Mouse (Mus musculus) midbrain, postnatal 0 days (tissue): Measurements from ENCODE around the gene Camkk1. TPM values are rescaled to one million over a fixed set of nuclear protein-coding genes. Genes with fewer than 3 reads are reported as not detected.

Experiments used
- ATAC-seq: fragments of 200-750 bp; cut with Nextera tagmentation; 2 replicates; pipeline ENCODE4 v1.8.0; 2017; ENCODE audit warnings: moderate number of reproducible peaks, mild to moderate bottlenecking, moderate TSS enrichment, moderate library complexity; ENCODE audit not compliant: low FRiP score
- DNase-seq: peaks from one replicate; pipeline ENCODE4 v3.0.0-alpha.2; 2015; ENCODE audit warnings: low spot score
- H3K27ac ChIP-seq: fragments of 300-500 bp; sonication (generic); 2 replicates; pipeline ENCODE4 v1.5.1; 2014; ENCODE audit warnings: low read depth, mild to moderate bottlenecking, low read length, mixed read lengths
- H3K27me3 ChIP-seq: fragments of 300-500 bp; sonication (generic); 2 replicates; pipeline ENCODE4 v1.6.1; 2014; ENCODE audit warnings: low read length, control low read depth, mixed read lengths; ENCODE audit not compliant: insufficient read depth
- H3K36me3 ChIP-seq: fragments of 300-500 bp; sonication (generic); 2 replicates; pipeline ENCODE4 v1.6.1; 2014; ENCODE audit warnings: low read length, control low read depth, mixed read lengths; ENCODE audit not compliant: insufficient read depth
- H3K4me1 ChIP-seq: fragments of 300-500 bp; sonication (generic); 2 replicates; pipeline ENCODE4 v1.6.1; 2014; ENCODE audit warnings: mild to moderate bottlenecking, control low read depth, antibody characterized with exemption, low read length, mixed read lengths; ENCODE audit not compliant: insufficient read depth
- H3K4me2 ChIP-seq: fragments of 300-500 bp; sonication (generic); 2 replicates; pipeline ENCODE4 v1.6.1; 2014; ENCODE audit warnings: low read depth, mild to moderate bottlenecking, low read length, mixed read lengths; ENCODE audit not compliant: poor library complexity, severe bottlenecking
- H3K4me3 ChIP-seq: fragments of 300-500 bp; sonication (generic); 2 replicates; pipeline ENCODE4 v1.5.1; 2014; ENCODE audit warnings: low read depth, mild to moderate bottlenecking, low read length, moderate library complexity
- H3K9ac ChIP-seq: fragments of 300-500 bp; sonication (generic); replicated peaks from 2 replicates; pipeline ENCODE4 v1.6.1; 2014; ENCODE audit warnings: mild to moderate bottlenecking, low read length, moderate library complexity, mixed read lengths; ENCODE audit not compliant: poor library complexity, severe bottlenecking
- H3K9me3 ChIP-seq: fragments of 300-500 bp; sonication (generic); 2 replicates; pipeline ENCODE4 v1.6.1; 2016; ENCODE audit warnings: low read length, control low read depth
- CTCF ChIP-seq: IDR thresholded peaks from 2 replicates; pipeline ENCODE4 v1.5.1; 2016; ENCODE audit warnings: antibody characterized with exemption, mild to moderate bottlenecking
- WGBS: fragments of 180-500 bp; shearing (Covaris S2); extraction: QIAGEN DNeasy Blood & Tissue Kit; methylation state at CpG from one replicate; pipeline ENCODE4 v1.1.7; 2014; 5-methylcytosine and 5-hydroxymethylcytosine counted together
- polyA plus RNA-seq: library from polyadenylated mRNA; unstranded; fragments of >200 nt; fragmentation: Nextera tagmentation; extraction: Ambion mirVana; gene quantifications from 2 replicates; pipeline ENCODE4 v1.2.1, GENCODE M21; 2015
- total RNA-seq: library from RNA; depleted of rRNA; stranded (reverse); fragments of >200 nt; gene quantifications from 2 replicates; pipeline ENCODE4 v1.2.3, GENCODE M21; 2014

The Camkk1 gene
- total and polyA plus RNA-seq, 2 experiments from 2014 or later: 26.7 to 27.7 TPM

DNA sequence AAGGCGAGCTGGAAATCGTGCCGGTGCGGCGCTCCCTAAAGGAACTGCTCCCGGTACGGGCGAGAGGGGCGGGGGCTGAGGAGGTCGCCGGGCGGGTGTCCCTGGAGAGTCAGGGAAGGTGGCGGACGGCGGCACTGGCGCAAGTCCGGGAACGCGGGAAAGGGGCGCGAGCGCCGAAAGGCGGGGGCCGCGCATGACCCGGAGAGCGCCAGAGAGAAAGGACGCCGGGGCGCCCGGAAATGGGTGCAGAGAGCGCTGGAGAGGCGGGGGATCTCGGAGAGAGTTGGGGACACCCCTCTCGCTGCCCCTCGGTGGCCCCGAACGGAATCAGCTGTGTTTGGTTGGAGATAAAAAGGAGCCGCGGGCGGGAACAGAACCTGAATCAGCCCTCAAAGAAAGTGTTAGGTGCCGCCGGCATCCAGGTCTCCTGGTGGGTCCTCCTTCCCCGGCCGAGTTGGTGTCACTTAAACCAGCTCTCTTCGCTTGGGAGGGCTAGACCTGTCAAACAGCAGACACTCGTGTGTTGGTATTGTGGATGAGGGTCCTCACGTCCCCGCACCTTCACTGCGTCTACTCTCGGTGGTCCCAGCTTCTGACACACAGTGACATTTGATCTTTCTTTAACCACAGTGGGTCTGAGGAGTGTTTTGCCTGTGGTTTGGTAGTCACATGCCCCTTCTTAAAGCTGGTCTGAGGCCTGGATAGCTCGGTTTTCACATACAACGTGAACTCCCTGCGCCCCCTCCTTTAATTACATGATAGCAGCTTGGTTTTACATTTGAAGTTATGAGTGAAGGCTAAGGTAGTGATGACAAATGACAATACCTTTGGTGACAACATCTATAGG, 29.4 kb downstream of the Camkk1 start:
- no peak for TF ChIP-seq CTCF
- peak; percentile 65 for ATAC-seq
- peak overlapping the region; percentile 97 for H3K4me3 ChIP-seq
- peak overlapping the region; percentile 86 for H3K27ac ChIP-seq
- no peaks in the 10 kb centered on the region for H3K27me3 ChIP-seq
- H3K36me3 ChIP-seq: peaks cover 6% of the 10 kb centered on the region
- peak overlapping the region; percentile 74 for H3K4me2 ChIP-seq
- WGBS: 1% methylated on average over 52 of the region's 55 CpGs
- peak overlapping the region; percentile 96 for H3K9ac ChIP-seq
- H3K9me3 ChIP-seq: no peaks in the 10 kb centered on the region
- peak; percentile 25 for DNase-seq
- H3K4me1 ChIP-seq: no peaks in the 10 kb centered on the region; the same call in 1 of the 2 replicates

DNA sequence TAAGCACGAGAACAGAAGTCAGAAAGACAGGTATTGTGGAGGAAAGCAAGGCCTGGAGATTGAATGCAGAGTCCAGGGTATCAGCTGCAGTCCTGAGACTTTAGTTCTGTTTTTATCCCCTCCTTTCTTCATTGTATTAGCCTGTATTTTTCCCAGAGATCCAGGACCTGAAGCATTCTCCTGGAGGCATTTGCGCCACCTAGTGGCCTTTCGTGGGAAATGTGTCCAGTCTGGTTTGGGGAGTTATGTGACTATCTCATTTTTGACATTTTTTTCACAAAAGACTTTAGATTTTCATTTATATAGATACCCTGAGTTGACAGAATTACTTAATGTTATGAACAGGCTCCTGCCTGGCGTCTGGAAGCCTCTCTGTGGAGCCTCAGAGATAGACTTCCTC, 30.5 kb downstream of the Camkk1 start:
- ATAC-seq: no peak

DNA sequence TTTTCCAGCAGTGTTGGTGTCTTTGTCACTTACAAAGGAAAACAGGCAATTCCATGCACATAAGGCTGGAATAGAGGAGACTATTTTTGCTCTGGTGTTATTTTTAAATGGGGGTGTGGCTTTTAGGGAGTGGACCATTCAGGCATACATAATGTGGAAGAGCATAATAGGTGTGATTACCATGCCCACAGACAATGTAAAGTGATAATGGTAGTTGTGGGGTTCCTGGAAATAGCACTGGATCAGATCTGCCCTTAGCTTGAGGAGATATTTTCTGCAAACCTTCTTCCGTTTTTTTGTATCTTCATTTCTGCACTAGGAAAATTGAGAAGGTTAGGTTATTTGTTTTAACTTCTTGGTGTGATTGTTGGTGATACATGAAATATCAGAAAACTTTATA, 34.0 kb downstream of the Camkk1 start:
- no peak for ATAC-seq
- WGBS: 97% methylated on average over 1 of the region's 1 CpGs
- peaks cover 37% of the 10 kb centered on the region for H3K36me3 ChIP-seq

More for the DNA sequence above, 30.5 kb downstream of the Camkk1 start:
- Histone ChIP-seq H3K27ac (no peak overlapping the region), H3K4me2 (peak overlapping the region; percentile 74), H3K9ac (no peak overlapping the region), H3K36me3 (peaks cover 16% of the 10 kb centered on the region), H3K27me3 (no peaks in the 10 kb centered on the region), H3K4me3 (peak overlapping the region; percentile 97; the same call in 1 of the 2 replicates), H3K9me3 (no peaks in the 10 kb centered on the region), H3K4me1 (no peaks in the 10 kb centered on the region; the same call in 1 of the 2 replicates)
- peak; percentile 88 for DNase-seq
- peak; percentile 94 for TF ChIP-seq CTCF
- WGBS: 4% methylated on average over 4 of the region's 4 CpGs

DNA sequence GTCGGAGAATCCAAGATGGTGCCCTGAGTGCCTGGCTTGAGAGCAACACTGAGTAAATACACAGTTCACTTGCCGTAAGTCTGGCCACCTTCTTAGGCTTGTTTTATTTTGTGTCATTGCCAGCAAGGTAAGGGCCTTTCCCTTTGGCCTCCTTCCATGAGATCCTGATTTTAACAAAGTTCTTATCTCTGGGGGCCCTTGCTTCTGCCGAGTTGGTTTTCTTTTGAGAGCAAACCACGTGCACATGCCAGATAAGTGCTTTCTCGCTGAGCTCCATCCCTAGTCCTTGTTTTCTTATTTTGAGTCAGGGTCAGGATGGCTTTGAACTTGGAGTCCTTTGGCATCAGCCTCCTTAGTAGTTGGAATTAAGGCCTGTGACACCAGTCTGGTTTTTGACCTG, 38.9 kb downstream of the Camkk1 start:
- H3K36me3 ChIP-seq: peaks cover 31% of the 10 kb centered on the region
- no peak for TF ChIP-seq CTCF
- no peaks in the 10 kb centered on the region for H3K27me3 ChIP-seq

More for the DNA sequence above, 34.0 kb downstream of the Camkk1 start:
- H3K4me3 ChIP-seq: no peak overlapping the region
- no peak overlapping the region for H3K9ac ChIP-seq
- H3K9me3 ChIP-seq: no peaks in the 10 kb centered on the region
- no peak overlapping the region for H3K27ac ChIP-seq
- no peak for DNase-seq
- H3K4me2 ChIP-seq: no peak overlapping the region
- no peak for TF ChIP-seq CTCF
- no peaks in the 10 kb centered on the region; the same call in 1 of the 2 replicates for H3K4me1 ChIP-seq
- no peaks in the 10 kb centered on the region for H3K27me3 ChIP-seq

DNA sequence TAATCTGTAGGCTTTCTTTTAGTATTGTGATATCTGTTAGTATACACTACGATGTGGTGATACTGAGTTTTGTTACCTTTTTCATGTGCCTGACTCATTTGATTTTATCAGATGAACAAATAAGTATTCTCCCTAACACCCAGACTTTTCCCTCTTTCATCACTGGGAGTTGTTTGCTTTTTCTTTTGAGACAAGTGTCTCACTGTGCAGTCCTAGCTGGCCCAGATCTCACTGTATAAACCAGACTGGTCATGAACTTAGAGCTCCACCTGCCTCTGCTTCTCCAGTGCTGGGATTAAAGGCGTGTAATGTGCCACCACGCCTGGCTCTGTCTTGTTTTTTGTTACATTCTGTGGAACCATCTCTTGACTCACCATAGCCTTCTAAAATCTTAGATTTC, 40.8 kb downstream of the Camkk1 start:
- Histone ChIP-seq H3K27me3 (no peaks in the 10 kb centered on the region), H3K9ac (no peak overlapping the region), H3K9me3 (no peaks in the 10 kb centered on the region), H3K27ac (no peak overlapping the region), H3K36me3 (peaks cover 20% of the 10 kb centered on the region), H3K4me3 (no peak overlapping the region), H3K4me2 (no peak overlapping the region), H3K4me1 (no peaks in the 10 kb centered on the region)
- ATAC-seq (no peak), DNase-seq (no peak)
- WGBS: 94% methylated on average over 3 of the region's 3 CpGs
- TF ChIP-seq CTCF: no peak

More for the DNA sequence above, 38.9 kb downstream of the Camkk1 start:
- 87% methylated on average over 5 of the region's 5 CpGs for WGBS
- no peak overlapping the region for H3K9ac ChIP-seq
- H3K4me3 ChIP-seq: no peak overlapping the region
- no peak for DNase-seq
- no peak for ATAC-seq
- no peak overlapping the region for H3K27ac ChIP-seq
- no peaks in the 10 kb centered on the region for H3K9me3 ChIP-seq
- H3K4me2 ChIP-seq: no peak overlapping the region
- H3K4me1 ChIP-seq: no peaks in the 10 kb centered on the region

DNA sequence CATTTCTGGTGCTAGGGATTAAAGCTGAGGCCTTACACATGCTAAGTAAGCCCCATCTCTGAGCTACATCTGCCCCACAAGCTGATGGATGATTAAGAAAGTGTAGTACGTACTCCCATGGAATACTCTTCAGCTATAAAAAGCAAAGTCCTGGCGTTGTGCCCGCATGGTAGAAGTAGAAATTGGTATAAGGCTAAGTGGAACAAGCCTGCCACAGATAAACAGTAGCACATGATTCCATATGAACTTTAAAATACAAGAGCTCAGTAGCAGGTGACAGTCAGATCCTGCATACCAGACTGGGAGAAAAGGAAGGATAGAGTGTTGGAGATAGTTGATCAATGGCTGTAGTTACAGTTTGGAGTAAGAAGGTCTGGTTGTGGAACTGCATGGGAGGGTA, 42.6 kb downstream of the Camkk1 start:
- no peak for TF ChIP-seq CTCF
- no peak overlapping the region for H3K4me2 ChIP-seq
- H3K27me3 ChIP-seq: no peaks in the 10 kb centered on the region
- no peak overlapping the region for H3K27ac ChIP-seq
- H3K4me1 ChIP-seq: no peaks in the 10 kb centered on the region
- H3K9ac ChIP-seq: no peak overlapping the region
- ATAC-seq (no peak), DNase-seq (no peak)
- 97% methylated on average over 3 of the region's 3 CpGs for WGBS
- no peaks in the 10 kb centered on the region for H3K9me3 ChIP-seq
- no peak overlapping the region for H3K4me3 ChIP-seq
- peaks cover 15% of the 10 kb centered on the region for H3K36me3 ChIP-seq
